Mouse (Mus musculus) kidney, postnatal 4 days (tissue): ENCODE results near the gene Tnc.

Experiments
- DNase-seq, 2 experiments: peaks; one replicate each; pipeline ENCODE4 v3.0.0; 2021; ENCODE audit warnings: mixed read lengths in 2 of 2

Tnc gene

DNA sequence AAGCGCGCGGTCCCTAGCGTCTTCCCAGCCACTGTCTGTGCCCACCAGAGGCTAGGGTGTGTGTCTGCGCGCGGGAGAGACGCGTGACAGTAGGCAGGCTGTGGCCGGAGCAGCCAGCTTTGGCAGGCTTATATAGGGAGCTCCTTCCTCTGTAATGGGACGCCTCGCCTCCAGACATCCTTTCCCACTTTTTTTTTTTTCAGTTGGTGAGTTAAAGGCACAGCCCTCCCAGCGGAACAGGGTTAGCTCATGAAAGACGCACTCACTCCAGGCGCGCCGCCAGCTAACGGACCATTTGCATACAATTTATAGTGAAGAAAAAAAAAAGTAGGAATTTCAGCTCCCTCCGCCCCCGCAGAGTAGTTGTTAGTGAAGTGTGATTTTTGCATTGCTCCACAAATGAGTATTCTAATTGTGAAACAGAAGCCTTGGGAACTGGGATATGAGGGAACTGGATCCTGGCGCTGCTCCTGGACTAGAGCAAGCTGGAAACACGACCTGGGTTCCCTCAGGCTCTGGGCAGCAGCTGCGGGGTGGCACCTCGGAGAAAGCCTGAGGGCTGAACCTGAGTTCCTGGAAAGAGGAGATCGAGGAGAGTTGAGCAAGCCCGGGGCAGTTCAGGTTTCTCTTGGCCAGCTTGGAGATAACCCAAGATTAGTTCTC, at the start of gene Tnc:
Gene Tnc, minus strand, starts transcription at position 185 of the 663 bp plus-strand sequence.
- DNase-seq, result peak; percentile 84 to 90

GRCm38 (mm10) chr4:64094221-64094620, 47.4 kb upstream of the Tnc start:
- DNase-seq, result no peak

DNA sequence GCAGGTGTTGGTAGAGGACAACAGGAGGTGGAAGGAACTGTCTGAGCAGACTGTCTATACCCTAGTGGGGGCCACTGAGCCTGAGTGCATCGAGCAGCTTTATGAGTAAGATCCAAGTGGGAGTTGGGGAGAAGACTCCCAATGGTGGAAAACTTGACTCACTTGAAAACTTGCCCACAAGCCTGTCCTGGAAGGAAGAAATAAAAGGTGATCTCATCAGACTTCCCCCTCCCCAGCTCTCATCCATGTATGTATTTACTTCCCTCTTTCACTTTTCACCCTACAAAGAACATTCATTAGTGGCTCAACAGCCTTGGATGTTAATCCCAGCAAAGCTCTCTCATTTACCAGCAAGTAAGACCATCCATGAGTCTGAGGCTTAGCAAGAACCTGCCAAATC, 46.0 kb upstream of the Tnc start:
- DNase-seq, result no peak

GRCm38 (mm10) chr4:64089378-64089777, 42.6 kb upstream of the Tnc start:
- DNase-seq, result no peak

- no peak for DNase-seq
Observed at GRCm38 (mm10) chr4:64087675-64088074, 40.9 kb upstream of the Tnc start.

DNA sequence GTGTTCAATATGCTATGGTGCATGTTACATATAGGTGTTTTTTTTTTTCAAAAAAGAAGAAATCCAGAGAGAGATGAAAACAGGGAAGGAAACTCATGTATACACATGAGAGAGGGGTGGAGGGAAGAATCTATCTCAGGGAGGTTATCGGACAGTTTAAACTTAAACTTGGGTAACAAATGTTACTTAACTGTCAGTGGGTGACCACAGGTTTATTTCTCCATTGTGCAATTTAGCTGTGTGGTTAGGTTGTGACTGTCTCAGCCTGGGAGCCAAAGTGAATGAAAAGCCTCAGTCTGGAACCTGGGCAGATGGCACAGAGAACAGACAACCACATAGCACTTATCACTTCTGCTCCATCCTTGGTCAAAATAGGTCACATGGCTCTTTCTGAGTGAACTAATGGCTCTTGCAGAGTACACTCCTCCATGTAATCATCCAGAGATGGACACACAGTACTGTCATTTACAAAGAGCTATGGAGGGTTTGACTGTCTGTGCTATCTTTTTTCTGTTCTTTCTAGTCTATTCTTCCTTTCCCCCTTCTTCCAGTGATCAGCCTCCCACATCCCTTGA, 39.3 kb upstream of the Tnc start:
- DNase-seq, result no peak

DNA sequence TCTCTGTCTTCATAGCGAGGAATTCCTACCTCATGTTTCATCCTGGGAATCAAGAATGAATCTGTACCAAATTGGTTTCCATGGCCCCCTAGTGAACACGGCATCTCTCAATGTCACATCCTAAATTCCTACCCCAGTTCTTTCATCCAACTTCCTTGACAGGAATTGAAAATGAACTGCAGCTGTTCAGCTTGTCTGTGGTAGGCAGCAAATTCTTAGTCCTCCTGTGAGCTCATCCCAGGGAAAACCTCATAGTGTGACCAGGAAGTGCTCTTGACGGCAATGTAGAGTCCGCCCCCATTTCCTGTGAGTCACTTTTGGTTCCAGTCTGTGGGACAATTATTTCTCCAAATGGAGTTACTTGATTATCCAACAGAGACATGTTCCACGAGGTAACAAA, 37.0 kb upstream of the Tnc start:
- no peak for DNase-seq

DNA sequence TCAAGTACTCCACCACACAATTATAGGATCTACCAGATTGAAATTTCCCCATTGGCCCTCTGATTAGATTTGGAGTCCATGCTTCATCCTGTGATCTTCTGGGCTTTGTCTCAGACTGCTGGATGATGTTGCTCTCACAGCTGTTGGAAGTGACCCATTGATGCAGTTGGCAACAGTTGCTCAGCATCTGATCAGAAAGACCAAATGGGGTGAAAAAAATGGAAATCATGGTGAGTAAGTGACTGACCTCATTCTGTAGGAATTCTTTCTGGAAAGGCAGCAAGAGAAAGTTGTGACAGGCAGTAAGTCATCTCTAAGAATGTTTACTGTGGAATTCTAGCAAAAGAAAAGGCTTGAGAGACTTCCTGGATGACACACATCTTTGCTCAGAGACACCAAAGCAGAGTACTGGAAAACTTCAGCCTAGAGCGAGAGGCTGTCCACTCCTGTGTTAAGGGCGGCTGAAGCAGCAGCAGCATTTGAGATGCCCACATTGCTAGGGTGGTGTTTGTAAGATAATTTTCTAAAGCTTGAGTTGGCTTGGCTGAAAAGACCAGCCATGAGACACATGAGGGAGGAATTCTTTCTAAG, 31.3 kb upstream of the Tnc start:
- peak; percentile 19 to 40 for DNase-seq

GRCm38 (mm10) chr4:64076349-64077025, 29.7 kb upstream of the Tnc start:
- peak; percentile 15 to 32 for DNase-seq

DNA sequence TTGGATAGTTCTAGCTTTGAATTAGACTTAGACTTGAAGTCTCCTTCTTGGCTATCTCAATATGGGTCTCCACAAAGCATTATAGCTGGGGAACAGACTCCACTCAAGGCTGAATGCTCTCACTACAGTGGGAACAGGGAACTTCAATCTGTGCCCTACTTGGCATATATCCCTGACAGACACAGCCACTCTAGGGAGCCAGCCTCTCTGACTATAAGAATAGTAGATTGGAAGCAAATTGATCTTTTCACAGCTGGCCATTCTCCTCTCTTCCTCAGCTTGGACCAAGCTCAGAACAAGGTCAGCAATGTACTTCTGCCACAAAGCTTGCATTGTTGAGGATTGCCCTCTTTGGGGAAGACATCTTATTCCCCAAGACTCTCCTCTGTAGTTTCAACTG, 27.9 kb upstream of the Tnc start:
- no peak for DNase-seq

GRCm38 (mm10) chr4:64067394-64067793, 20.6 kb upstream of the Tnc start:
- no peak for DNase-seq

GRCm38 (mm10) chr4:64065266-64065665, 18.5 kb upstream of the Tnc start:
- DNase-seq, result no peak

GRCm38 (mm10) chr4:64058856-64059231, 12.0 kb upstream of the Tnc start:
- DNase-seq, result no peak

GRCm38 (mm10) chr4:64058048-64058855, 11.4 kb upstream of the Tnc start:
- no peak for DNase-seq

DNA sequence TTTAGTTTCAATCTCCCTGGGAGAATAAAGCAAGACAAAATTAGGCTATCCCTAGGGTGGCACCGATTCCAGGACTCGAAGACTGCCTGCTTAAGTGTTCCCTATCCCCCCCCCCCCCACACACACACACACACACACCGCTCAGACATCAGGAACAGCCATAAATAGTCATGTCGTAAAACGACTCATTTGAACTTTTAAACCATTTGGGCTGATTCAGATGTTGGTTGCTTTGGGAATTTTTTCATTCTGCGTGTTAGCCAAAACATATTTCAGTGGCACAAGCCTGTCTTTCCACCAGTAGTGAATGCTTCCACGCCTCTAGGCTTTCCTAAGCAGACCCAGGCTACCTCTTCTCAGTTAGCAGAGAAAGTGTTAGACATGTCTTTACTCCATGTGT, 1.4 kb upstream of the Tnc start:
- no peak for DNase-seq

- DNase-seq, result no peak
Observed at GRCm38 (mm10) chr4:64043893-64044292, 2.9 kb downstream of the Tnc start.

DNA sequence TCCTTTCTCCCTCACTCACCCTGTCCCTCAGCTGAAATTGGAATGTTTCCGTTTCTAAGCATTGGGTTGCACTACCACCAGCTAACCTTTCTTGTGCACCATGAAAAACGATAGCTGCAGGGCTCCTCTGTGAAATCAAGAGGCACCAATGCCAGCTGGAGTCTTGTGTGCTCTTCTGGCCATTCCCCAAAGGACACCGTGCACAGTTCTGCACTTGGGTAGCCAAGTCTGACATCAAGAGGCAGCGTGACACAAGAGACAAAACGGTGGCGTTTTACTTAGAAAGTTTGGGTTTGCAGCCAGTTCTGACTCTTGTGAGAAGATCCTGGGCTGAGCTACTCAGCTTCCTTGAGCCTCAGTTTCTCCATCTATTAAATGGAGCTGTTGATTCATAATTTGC, 3.4 kb downstream of the Tnc start:
- DNase-seq, result no peak

- no peak for DNase-seq
Observed at GRCm38 (mm10) chr4:64039091-64039490, 7.7 kb downstream of the Tnc start.

DNA sequence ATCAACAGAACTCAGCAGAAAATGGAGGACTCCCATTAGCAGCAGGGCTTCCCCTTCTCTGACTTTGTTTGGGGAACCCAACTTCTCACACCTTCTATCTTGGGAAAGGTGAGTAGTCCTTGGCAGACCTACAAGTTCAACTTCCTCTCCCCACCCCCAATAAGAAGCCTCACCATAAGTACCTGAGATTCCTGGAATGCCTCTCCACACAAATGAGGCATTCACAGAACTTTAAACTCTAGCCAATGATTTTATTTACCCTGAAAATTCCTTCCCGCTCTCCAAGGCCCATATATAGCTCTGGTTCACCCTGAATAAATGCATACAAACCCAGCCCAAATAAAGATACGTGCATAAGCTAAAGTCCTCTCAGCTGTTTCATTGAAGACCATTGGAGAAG, 9.3 kb downstream of the Tnc start:
- no peak for DNase-seq

DNA sequence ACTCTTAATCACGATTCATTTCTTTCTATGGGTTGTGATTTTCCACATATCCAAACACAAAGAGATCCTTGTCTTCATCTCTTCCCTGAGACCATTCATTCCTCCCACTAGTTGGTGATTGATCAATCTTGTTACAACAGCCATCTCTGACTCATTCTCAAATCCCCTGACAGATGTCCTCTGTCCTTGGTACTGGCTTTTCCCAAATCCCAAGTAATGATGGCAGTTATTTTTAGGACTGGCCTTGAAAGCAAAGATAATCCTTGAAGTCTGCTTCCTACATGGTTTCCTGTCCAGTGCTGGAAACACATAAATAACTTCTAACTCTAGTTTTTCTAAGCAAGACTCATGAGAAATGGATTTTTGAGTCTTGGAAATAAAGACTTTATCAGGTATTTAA, 12.1 kb downstream of the Tnc start:
- no peak for DNase-seq

DNA sequence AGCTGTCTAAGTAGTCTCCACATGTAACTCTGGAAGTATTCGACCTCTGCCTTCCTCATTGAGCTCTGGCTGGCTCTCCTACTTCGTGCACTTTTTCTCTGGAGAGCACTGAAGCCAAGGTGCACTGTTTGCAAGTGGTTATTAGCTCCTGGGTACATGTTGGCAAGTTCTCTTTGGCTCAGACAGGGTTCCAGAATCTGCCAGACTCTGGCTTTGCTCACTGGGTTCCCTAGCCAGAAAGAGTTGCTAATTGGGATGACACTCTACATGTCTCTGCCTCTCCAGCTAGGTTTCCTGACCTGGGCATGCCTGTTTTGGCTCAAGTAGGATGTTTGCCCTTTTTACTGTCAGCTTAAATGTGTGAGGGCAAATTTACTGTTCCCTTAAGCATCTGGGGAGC, 13.6 kb downstream of the Tnc start:
- no peak for DNase-seq

- no peak for DNase-seq
Observed at GRCm38 (mm10) chr4:64029486-64029885, 17.3 kb downstream of the Tnc start.

DNA sequence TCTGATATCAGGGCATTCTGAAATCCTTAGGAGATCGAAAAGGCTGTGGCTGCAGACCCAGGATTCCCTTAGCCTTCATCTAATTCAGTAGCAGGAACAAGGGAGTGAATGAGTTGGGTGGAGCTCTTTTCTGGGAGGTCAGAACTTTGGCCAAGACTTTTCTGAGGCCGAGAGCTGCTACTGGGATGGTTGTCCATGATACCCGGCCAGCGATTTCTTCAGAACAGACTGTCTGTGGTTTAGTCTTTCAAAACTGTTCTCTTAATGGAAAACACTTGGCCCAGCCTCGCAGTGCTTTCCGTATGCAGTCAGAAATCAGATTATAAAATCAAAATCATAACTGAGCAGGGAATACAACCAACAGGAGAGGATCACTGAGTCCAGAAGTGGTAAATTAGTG, 21.2 kb downstream of the Tnc start:
- no peak for DNase-seq
